Mouse (Mus musculus): ENCODE data around the gene Map4k2.
"Not testable (repeated sequence)": the region's sequence is repeated elsewhere in the genome, so short reads cannot be mapped to it uniquely, and the experiment has no call there.

GRCm38 (mm10) chr19:6311783-6312182 lies 29.2 kb upstream of the Map4k2 start:
- not testable (repeated sequence) for TF ChIP-seq POLR2AphosphoS2 (IDR thresholded peaks at IDR 0.05; ENCODE audit: low read length); SIN3A (IDR thresholded peaks at IDR 0.05; ENCODE audit: low read length); CTCF (IDR thresholded peaks at IDR 0.05 in 2 of 3, conservative IDR thresholded peaks at IDR 0.05 in 1 of 3; ENCODE audit: control insufficient read depth in 1 of 3, insufficient read depth in 1 of 3, low read depth in 2 of 3, low read length in 3 of 3, poor library complexity in 1 of 3, severe bottlenecking in 1 of 3); ZKSCAN1 (IDR thresholded peaks at IDR 0.05; ENCODE audit: low read depth, low read length); EP300 (IDR thresholded peaks at IDR 0.05; ENCODE audit: low read depth in 1 of 2, low read length in 2 of 2); TBP (IDR thresholded peaks at IDR 0.05; ENCODE audit: low read depth, low read length); E2F4 (IDR thresholded peaks at IDR 0.05; ENCODE audit: borderline replicate concordance, low read depth, low read length); POLR2A (IDR thresholded peaks at IDR 0.05; ENCODE audit: control insufficient read depth in 1 of 2, insufficient read depth in 1 of 2, low read depth in 1 of 2, low read length in 2 of 2, poor library complexity in 1 of 2); BHLHE40 (IDR thresholded peaks at IDR 0.05; ENCODE audit: borderline replicate concordance, low read depth, low read length)
- peak; percentile 86 for TF ChIP-seq ZNF384 (IDR thresholded peaks at IDR 0.05; ENCODE audit: low read depth, low read length)
